Mouse (Mus musculus): ENCODE results near the gene Rap2a. TPM values are rescaled to one million over a fixed set of nuclear protein-coding genes. Genes with fewer than 3 reads are reported as not detected.

The Rap2a gene
- total and polyA plus RNA-seq, 2 experiments from 2014 or later: 27.3 to 53.7 TPM

DNA sequence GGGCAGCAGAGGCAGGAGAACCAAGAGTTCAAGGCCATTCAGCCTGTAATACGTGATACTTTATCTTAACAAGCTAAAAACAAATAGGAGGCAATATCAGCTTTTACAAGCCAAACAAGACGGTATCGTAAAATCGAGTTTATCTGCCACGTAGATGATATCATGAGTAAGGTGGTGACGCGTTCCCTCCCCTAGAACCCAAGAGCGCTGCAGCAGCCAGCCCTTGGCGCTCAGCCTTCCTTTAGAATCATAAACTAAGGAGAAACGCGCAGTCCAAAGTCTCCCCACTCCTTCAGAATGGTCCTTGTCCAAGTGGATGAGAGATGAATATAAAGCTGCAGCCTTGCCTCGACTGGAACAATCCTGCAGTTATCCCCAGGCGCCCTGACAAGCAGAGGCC lies 36.4 kb upstream of the Rap2a start:
- Histone ChIP-seq H3K27ac (no peak overlapping the region), H3K27me3 (ENCODE audit: insufficient read depth, low read length) (no peaks in the 10 kb centered on the region), H3K4me2 (ENCODE audit: low read depth, low read length) (no peak overlapping the region), H3K9me3 (ENCODE audit: low read length) (no peaks in the 10 kb centered on the region), H3K4me3 (ENCODE audit: low read length) (no peak overlapping the region), H3K9ac (replicated peaks; ENCODE audit: low read length) (no peak overlapping the region), H3K36me3 (ENCODE audit: insufficient read depth, low read length) (no peaks in the 10 kb centered on the region), H3K4me1 (ENCODE audit: insufficient read depth, low read length) (no peaks in the 10 kb centered on the region)
- no peak for TF ChIP-seq CTCF (IDR thresholded peaks at IDR 0.05; ENCODE audit: low read depth)
- peak; percentile 7 for DNase-seq (ENCODE audit: low spot score)
- no peak for ATAC-seq
- WGBS: 77% methylated on average over 13 of the region's 13 CpGs

DNA sequence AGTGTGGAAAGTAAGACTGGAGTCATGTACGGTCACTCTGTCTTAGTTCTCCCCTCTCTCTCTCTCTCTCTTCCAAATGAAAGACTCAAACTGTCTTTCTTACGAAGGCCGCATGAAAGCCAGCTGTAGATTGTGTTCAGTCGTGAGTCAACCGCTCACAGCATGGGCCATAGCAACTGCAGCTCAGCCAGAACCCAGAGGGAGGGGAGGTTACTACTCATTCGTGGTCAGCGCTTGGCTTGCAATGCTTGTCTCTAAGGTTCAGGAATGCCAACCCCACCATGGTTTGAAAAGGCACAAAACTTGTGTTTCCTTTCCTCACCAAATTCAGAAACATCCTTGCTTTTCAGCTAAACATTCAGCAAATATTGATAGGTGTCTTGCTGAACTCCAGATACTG lies 24.0 kb upstream of the Rap2a start:
- H3K9me3 ChIP-seq (ENCODE audit: low read length): no peaks in the 10 kb centered on the region; the same call in 1 of the 2 replicates
- no peak overlapping the region for H3K27ac ChIP-seq
- DNase-seq (ENCODE audit: low spot score): peak; percentile 37
- H3K27me3 ChIP-seq (ENCODE audit: insufficient read depth, low read length): no peaks in the 10 kb centered on the region
- 51% methylated on average over 7 of the region's 7 CpGs for WGBS
- no peak overlapping the region for H3K4me3 ChIP-seq (ENCODE audit: low read length)
- ATAC-seq: peak; percentile 56; the same call in 1 of the 2 replicates
- H3K4me2 ChIP-seq (ENCODE audit: low read depth, low read length): no peak overlapping the region
- H3K36me3 ChIP-seq (ENCODE audit: insufficient read depth, low read length): no peaks in the 10 kb centered on the region
- no peaks in the 10 kb centered on the region for H3K4me1 ChIP-seq (ENCODE audit: insufficient read depth, low read length)
- no peak overlapping the region for H3K9ac ChIP-seq (replicated peaks; ENCODE audit: low read length)
- TF ChIP-seq CTCF (IDR thresholded peaks at IDR 0.05; ENCODE audit: low read depth): no peak

- no peaks in the 10 kb centered on the region for H3K27me3 ChIP-seq (ENCODE audit: insufficient read depth, low read length)
- ATAC-seq (no peak), DNase-seq (ENCODE audit: low spot score) (no peak)
- no peak overlapping the region for H3K4me3 ChIP-seq (ENCODE audit: low read length)
- H3K9ac ChIP-seq (replicated peaks; ENCODE audit: low read length): no peak overlapping the region
- no peaks in the 10 kb centered on the region for H3K36me3 ChIP-seq (ENCODE audit: insufficient read depth, low read length)
- H3K4me2 ChIP-seq (ENCODE audit: low read depth, low read length): no peak overlapping the region
- no peak overlapping the region for H3K27ac ChIP-seq
- no peaks in the 10 kb centered on the region for H3K9me3 ChIP-seq (ENCODE audit: low read length)
- TF ChIP-seq CTCF (IDR thresholded peaks at IDR 0.05; ENCODE audit: low read depth): no peak
- H3K4me1 ChIP-seq (ENCODE audit: insufficient read depth, low read length): no peaks in the 10 kb centered on the region
- 93% methylated on average over 3 of the region's 3 CpGs for WGBS
Measured at GRCm38 (mm10) chr14:120463938-120464727, 14.1 kb upstream of the Rap2a start.

GRCm38 (mm10) chr14:120466816-120467215 lies 11.4 kb upstream of the Rap2a start:
- ATAC-seq: no peak
- H3K4me3 ChIP-seq (ENCODE audit: low read length): no peak overlapping the region
- no peak overlapping the region for H3K4me2 ChIP-seq (ENCODE audit: low read depth, low read length)
- H3K9ac ChIP-seq (replicated peaks; ENCODE audit: low read length): no peak overlapping the region
- H3K27me3 ChIP-seq (ENCODE audit: insufficient read depth, low read length): no peaks in the 10 kb centered on the region
- DNase-seq (ENCODE audit: low spot score): no peak
- WGBS: 83% methylated on average over 4 of the region's 4 CpGs
- H3K4me1 ChIP-seq (ENCODE audit: insufficient read depth, low read length): no peaks in the 10 kb centered on the region
- no peak for TF ChIP-seq CTCF (IDR thresholded peaks at IDR 0.05; ENCODE audit: low read depth)
- no peak overlapping the region for H3K27ac ChIP-seq
- no peaks in the 10 kb centered on the region for H3K36me3 ChIP-seq (ENCODE audit: insufficient read depth, low read length)
- H3K9me3 ChIP-seq (ENCODE audit: low read length): no peaks in the 10 kb centered on the region

- Histone ChIP-seq H3K4me2 (ENCODE audit: low read depth, low read length) (no peak overlapping the region), H3K9me3 (ENCODE audit: low read length) (no peaks in the 10 kb centered on the region), H3K36me3 (ENCODE audit: insufficient read depth, low read length) (no peaks in the 10 kb centered on the region), H3K27me3 (ENCODE audit: insufficient read depth, low read length) (no peaks in the 10 kb centered on the region), H3K9ac (replicated peaks; ENCODE audit: low read length) (no peak overlapping the region), H3K4me3 (ENCODE audit: low read length) (no peak overlapping the region), H3K27ac (no peak overlapping the region), H3K4me1 (ENCODE audit: insufficient read depth, low read length) (no peaks in the 10 kb centered on the region)
- whole genome bisulfite sequencing: 80% methylated on average over 14 of the region's 14 CpGs
- DNase-seq (ENCODE audit: low spot score) (no peak), ATAC-seq (no peak)
- TF ChIP-seq CTCF (IDR thresholded peaks at IDR 0.05; ENCODE audit: low read depth): no peak
Measured at GRCm38 (mm10) chr14:120469126-120469790, 9.0 kb upstream of the Rap2a start.

DNA sequence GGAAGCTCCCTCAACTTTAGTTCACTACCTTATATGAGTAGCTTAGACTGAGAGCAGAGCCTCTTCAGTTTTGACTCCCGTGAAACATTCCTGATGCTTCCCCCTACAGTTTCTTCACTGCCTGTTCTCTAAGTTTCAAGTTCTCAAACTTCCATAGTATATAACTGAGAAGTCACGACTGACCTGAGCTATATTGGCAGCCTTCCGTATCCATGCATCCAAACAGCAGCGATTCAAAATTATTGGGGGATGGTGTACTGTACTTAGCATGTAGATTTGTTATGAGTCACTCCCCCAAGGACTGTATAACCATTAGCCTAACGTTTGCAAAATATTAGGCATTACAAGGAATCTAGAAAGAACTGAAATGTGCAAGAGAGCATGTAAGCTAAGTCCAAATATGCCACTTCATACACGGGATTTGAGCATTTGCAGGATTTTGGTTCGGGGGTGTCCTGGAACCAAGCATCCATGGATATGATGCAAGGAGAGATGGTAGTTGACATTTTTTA lies 2.0 kb upstream of the Rap2a start:
- H3K4me3 ChIP-seq (ENCODE audit: low read length): 0 out of 2 replicates have a peak overlapping the region, but pooled peaks have one; percentile 79
- H3K27me3 ChIP-seq (ENCODE audit: insufficient read depth, low read length): no peaks in the 10 kb centered on the region
- ATAC-seq: no peak
- H3K36me3 ChIP-seq (ENCODE audit: insufficient read depth, low read length): no peaks in the 10 kb centered on the region
- no peak overlapping the region for H3K9ac ChIP-seq (replicated peaks; ENCODE audit: low read length)
- no peaks in the 10 kb centered on the region for H3K9me3 ChIP-seq (ENCODE audit: low read length)
- WGBS: 65% methylated on average over 7 of the region's 7 CpGs
- no peak for DNase-seq (ENCODE audit: low spot score)
- peak overlapping the region; percentile 99 for H3K27ac ChIP-seq
- H3K4me1 ChIP-seq (ENCODE audit: insufficient read depth, low read length): peaks cover 14% of the 10 kb centered on the region; the same call in 1 of the 2 replicates
- peak overlapping the region; percentile 65 for H3K4me2 ChIP-seq (ENCODE audit: low read depth, low read length)
- no peak for TF ChIP-seq CTCF (IDR thresholded peaks at IDR 0.05; ENCODE audit: low read depth)
